ENCODE assay signal across 8 mouse cellular contexts in genomic region chr1:45502241-45502741, GRCm38 (mm10). TPM values are rescaled to one million over a fixed set of nuclear protein-coding genes. Genes with fewer than 3 reads are reported as not detected.
DNase-seq lines count a peak whose midpoint lies in the region; ATAC-seq lines count a peak whose summit lies in the region.

No protein-coding gene starts in this region.

- no peaks in the 10 kb centered on the region for H3K27me3 ChIP-seq in forebrain, embryonic 14.5 days (replicated peaks; ENCODE audit: control insufficient read depth, insufficient read depth, low read length)
- H3K27me3 ChIP-seq in lung, embryonic 16.5 days (ENCODE audit: control insufficient read depth, insufficient read depth, low read depth, low read length) = no peaks in the 10 kb centered on the region

- no peaks in the 10 kb centered on the region; the same call in 1 of the 2 replicates for H3K4me1 ChIP-seq in forebrain, embryonic 14.5 days (ENCODE audit: control insufficient read depth, insufficient read depth, low read length)
- H3K4me1 ChIP-seq in lung, embryonic 16.5 days (replicated peaks; ENCODE audit: control insufficient read depth, insufficient read depth, low read length) = no peaks in the 10 kb centered on the region

- peak overlapping the region; percentile 58 for H3K4me2 ChIP-seq in forebrain, embryonic 14.5 days (ENCODE audit: low read length)
- H3K4me2 ChIP-seq in lung, embryonic 16.5 days (ENCODE audit: low read depth, low read length) = peak overlapping the region; percentile 48

- peak; percentile 3 for DNase-seq in right cerebral cortex, postnatal 25 days
- no peak for DNase-seq in right cerebral cortex, adult 2 months (ENCODE audit: low spot score in 2 of 2)
- peak; percentile 37 for DNase-seq in forebrain, embryonic 14.5 days (ENCODE audit: low spot score)
- DNase-seq in hindlimb bud, embryonic 11.5 days (ENCODE audit: extremely low spot score, low read depth, low spot score) = peak; percentile 57
- peak; percentile 21 for DNase-seq in skeletal muscle tissue, adult 2 months (ENCODE audit: low read depth, low spot score)
- no peak for DNase-seq in thymus, adult 18-20 months
- DNase-seq in left cerebral cortex, adult 8-10 months (ENCODE audit: low spot score in 2 of 2) = no peak

- whole genome bisulfite sequencing in forebrain, embryonic 14.5 days = 7% methylated on average over 11 of the region's 11 CpGs
- WGBS in lung, embryonic 16.5 days = 2% methylated on average over 11 of the region's 11 CpGs

- ATAC-seq in forebrain, embryonic 14.5 days = peak; percentile 59; the same call in 1 of the 2 replicates
- peak; percentile 72 for ATAC-seq in lung, embryonic 16.5 days (ENCODE audit: low read depth)

- H3K27ac ChIP-seq in forebrain, embryonic 14.5 days (ENCODE audit: low read depth, low read length) = no peak overlapping the region
- H3K27ac ChIP-seq in lung, embryonic 16.5 days (ENCODE audit: low read length) = peak overlapping the region; percentile 65

- peak overlapping the region; percentile 56 for H3K9ac ChIP-seq in forebrain, embryonic 14.5 days (ENCODE audit: low read length)
- H3K9ac ChIP-seq in lung, embryonic 16.5 days (ENCODE audit: low read length) = peak overlapping the region; percentile 65

- peak overlapping the region; percentile 27 for H3K4me3 ChIP-seq in forebrain, embryonic 14.5 days (ENCODE audit: low read depth, low read length)
- peak overlapping the region; percentile 48 for H3K4me3 ChIP-seq in lung, embryonic 16.5 days (ENCODE audit: low read length)

- no peaks in the 10 kb centered on the region for H3K9me3 ChIP-seq in forebrain, embryonic 14.5 days (replicated peaks; ENCODE audit: control insufficient read depth, low read length)
- no peaks in the 10 kb centered on the region for H3K9me3 ChIP-seq in lung, embryonic 16.5 days (ENCODE audit: control insufficient read depth, low read length)

- H3K36me3 ChIP-seq in forebrain, embryonic 14.5 days (ENCODE audit: control insufficient read depth, insufficient read depth, low read length) = no peaks in the 10 kb centered on the region
- H3K36me3 ChIP-seq in lung, embryonic 16.5 days (ENCODE audit: control insufficient read depth, insufficient read depth, low read length) = no peaks in the 10 kb centered on the region

RNA-seq across cellular contexts. Expression of gene Col5a2, which starts 0.8 kb away (rescaled TPM):
- polyA plus RNA-seq in forebrain, embryonic 14.5 days (2014; fragmentation: Nextera tagmentation; extraction: Ambion mirVana) = 7.5 and 9.4 TPM in 2 replicates
- 77.4 and 83.7 TPM in 2 replicates for polyA plus RNA-seq in lung, embryonic 16.5 days (2015; fragmentation: Nextera tagmentation; extraction: Ambion mirVana)
- 1 to 10 TPM; 1.7 to 2.7 (median 1.9) TPM for total RNA-seq in left cerebral cortex, adult 8-10 months (2022)

Comparison
In these comparisons a context has a peak if more than half of its experiments do, and no peak if none do; other contexts are left out.
1. DNase-seq: peak in right cerebral cortex, postnatal 25 days (single experiment), forebrain, embryonic 14.5 days (single experiment), hindlimb bud, embryonic 11.5 days (single experiment) and skeletal muscle tissue, adult 2 months (single experiment); none in right cerebral cortex, adult 2 months (0 of 2), thymus, adult 18-20 months (0 of 2) and left cerebral cortex, adult 8-10 months (0 of 2).